Mouse (Mus musculus) erythroblast, embryonic 14.5 days (primary cell): ENCODE measurements at regions not wholly inside any gene's neighbourhood (a gene's known extent, or its start where the extent isn't known, plus 50 kb on each side); places are given as distances from the start of the nearest gene placed in this dataset.
"Not testable (repeated sequence)": the region's sequence is repeated elsewhere in the genome, so short reads cannot be mapped to it uniquely, and the experiment has no call there.

Experiments used
- H3K27me3 ChIP-seq: 2 replicates; pipeline ENCODE4 v1.6.1; 2012; ENCODE audit warnings: inconsistent platforms; ENCODE audit not compliant: control insufficient read depth
- H3K36me3 ChIP-seq: 2 replicates; pipeline ENCODE4 v1.6.1; 2012; ENCODE audit warnings: mild to moderate bottlenecking, inconsistent platforms; ENCODE audit not compliant: control insufficient read depth
- H3K4me1 ChIP-seq: 2 replicates; pipeline ENCODE4 v1.6.1; 2012; ENCODE audit warnings: inconsistent platforms; ENCODE audit not compliant: control insufficient read depth
- H3K4me3 ChIP-seq: replicated peaks from 2 replicates; pipeline ENCODE3; 2012; ENCODE audit warnings: moderate library complexity, mild to moderate bottlenecking, inconsistent platforms
- H3K9me3 ChIP-seq: 2 replicates; pipeline ENCODE4 v1.6.1; 2012; ENCODE audit warnings: low read length, inconsistent platforms, mixed read lengths; ENCODE audit not compliant: control insufficient read depth
- GATA1 ChIP-seq: IDR thresholded peaks from 2 replicates; pipeline ENCODE4 v1.6.1; 2012; ENCODE audit warnings: low read length, inconsistent platforms, mixed read lengths
- TAL1 ChIP-seq: IDR thresholded peaks from 3 replicates; pipeline ENCODE4 v1.6.1; 2012; ENCODE audit warnings: low read length, inconsistent platforms, mixed read lengths

DNA sequence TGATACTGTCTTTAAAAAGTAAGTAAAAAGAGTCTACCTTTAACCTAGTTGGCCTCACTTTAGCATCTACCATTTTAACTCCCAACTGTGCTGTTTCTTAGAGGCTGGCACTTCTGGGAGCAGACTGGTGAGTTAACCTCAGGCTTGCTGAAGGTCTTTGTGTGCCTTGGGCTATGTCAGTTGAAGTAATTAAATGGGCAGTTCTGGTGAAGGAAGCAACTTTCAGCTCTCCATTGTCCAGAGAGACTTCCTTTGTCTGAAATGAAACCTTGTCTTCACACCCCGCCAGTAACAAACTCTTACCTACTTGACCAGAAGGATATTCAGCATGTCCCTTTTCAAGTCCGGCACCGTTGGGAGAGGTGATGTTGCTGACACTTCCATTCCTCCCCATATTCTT is 55.5 kb downstream of the Zfp281 start:
- H3K9me3 ChIP-seq: no peaks in the 10 kb centered on the region
- no peak for TF ChIP-seq GATA1
- no peak for TF ChIP-seq TAL1
- no peak overlapping the region for H3K4me3 ChIP-seq
- H3K4me1 ChIP-seq: peaks cover 2% of the 10 kb centered on the region
- no peaks in the 10 kb centered on the region for H3K27me3 ChIP-seq
- no peaks in the 10 kb centered on the region for H3K36me3 ChIP-seq

DNA sequence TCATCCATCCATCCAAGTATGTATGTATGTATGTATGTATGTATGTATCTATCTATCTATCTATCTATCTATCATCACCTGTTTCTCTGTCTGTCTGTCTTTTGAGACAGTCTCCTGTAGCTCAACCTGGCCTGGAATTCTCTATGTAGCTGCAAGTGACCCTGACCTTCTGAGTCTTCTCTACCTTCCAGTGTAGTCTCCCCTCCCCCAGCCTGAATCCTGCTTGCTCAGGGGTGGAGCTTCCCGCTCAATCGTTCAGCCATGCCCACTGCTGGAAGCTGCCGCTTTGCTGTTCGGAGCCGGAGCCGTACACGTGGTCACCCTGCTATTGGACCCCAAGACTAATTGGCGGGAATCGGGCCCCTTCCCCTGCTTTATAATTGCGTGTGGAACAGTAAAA is 57.6 kb downstream of the Zfp281 start:
- H3K36me3 ChIP-seq, H3K9me3 ChIP-seq, H3K4me3 ChIP-seq, H3K4me1 ChIP-seq, H3K27me3 ChIP-seq: not testable (repeated sequence)

DNA sequence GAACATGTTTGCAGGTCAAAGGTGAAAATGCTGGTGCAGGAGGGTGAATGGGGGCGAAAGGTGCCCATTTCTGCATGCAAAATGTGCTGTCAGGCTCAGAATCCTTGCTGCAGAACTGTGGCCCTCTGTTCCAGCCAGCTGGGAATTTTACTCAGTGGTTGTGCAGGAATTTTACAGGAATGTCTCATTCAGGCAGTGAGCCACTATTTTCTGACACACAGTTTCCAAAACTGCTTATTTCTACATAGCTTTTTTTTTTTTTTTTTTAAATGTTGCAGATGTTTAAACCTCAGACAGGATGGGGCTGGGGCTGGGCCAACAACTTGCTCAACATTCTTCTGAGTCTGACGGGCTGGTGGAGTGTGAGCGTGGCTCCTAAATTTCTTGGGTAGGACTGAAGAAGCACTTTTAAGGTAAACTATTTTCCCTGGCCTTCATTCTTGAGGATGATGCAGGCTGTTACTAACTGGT is 58.4 kb downstream of the Zfp281 start:
- TF ChIP-seq GATA1 (no peak), TAL1 (no peak)
- Histone ChIP-seq H3K4me3 (no peak overlapping the region), H3K36me3 (no peaks in the 10 kb centered on the region), H3K27me3 (no peaks in the 10 kb centered on the region), H3K4me1 (peaks cover 9% of the 10 kb centered on the region), H3K9me3 (no peaks in the 10 kb centered on the region)

DNA sequence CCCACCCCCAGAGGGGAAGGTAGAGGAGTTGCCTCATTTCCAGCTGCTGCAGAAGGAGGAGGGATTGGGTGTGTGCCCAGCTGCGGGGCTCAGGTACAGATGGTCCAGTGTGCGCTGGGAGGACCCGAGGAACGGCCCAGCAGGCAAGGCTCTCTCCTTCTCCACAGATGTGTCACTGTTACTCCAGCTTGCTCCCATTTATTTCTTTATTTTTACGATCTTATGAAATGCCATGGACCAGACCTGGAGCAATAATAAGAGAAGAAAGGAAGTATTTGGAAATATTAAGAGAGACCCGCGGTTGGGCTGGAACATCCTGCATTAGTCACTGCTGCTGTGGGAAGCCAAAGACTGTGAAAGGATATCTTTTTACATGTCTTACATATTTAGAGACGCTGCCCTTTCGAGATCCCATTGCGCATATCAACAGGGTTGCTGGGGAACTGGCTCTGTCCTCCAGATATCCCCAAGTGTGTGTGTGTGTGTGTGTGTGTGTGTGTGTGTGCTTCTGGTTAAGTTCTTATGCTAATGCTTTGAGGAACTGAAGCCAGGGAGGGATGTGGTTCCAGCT is 58.9 kb downstream of the Zfp281 start:
- TF ChIP-seq TAL1 (no peak), GATA1 (no peak)
- H3K4me3 ChIP-seq: no peak overlapping the region

DNA sequence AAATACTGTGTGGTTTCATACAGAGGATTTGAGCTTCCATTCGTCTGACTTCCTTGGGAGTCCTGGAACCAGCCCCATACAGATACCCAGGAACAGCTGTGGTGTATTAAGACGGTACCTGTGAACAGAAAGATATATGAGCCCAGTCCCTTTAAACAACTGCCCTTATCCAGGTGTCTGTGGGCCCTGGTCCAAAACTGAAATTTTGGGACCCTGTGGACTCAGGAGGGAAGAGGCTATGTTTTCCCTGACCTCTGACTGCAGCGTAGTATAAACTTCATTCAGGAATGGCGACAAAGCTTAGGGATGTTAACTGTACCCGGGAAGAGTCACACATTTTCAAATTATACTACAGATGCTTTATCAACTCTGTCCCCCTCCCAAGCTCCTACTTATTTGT is 59.8 kb downstream of the Zfp281 start:
- no peak for TF ChIP-seq GATA1
- TF ChIP-seq TAL1: no peak
- H3K4me1 ChIP-seq: peaks cover 9% of the 10 kb centered on the region
- H3K9me3 ChIP-seq: no peaks in the 10 kb centered on the region
- no peaks in the 10 kb centered on the region for H3K27me3 ChIP-seq
- no peaks in the 10 kb centered on the region for H3K36me3 ChIP-seq
- H3K4me3 ChIP-seq: no peak overlapping the region

More for the DNA sequence above, 58.9 kb downstream of the Zfp281 start:
- Histone ChIP-seq H3K27me3 (no peaks in the 10 kb centered on the region), H3K36me3 (no peaks in the 10 kb centered on the region), H3K9me3 (no peaks in the 10 kb centered on the region), H3K4me1 (peaks cover 9% of the 10 kb centered on the region)

DNA sequence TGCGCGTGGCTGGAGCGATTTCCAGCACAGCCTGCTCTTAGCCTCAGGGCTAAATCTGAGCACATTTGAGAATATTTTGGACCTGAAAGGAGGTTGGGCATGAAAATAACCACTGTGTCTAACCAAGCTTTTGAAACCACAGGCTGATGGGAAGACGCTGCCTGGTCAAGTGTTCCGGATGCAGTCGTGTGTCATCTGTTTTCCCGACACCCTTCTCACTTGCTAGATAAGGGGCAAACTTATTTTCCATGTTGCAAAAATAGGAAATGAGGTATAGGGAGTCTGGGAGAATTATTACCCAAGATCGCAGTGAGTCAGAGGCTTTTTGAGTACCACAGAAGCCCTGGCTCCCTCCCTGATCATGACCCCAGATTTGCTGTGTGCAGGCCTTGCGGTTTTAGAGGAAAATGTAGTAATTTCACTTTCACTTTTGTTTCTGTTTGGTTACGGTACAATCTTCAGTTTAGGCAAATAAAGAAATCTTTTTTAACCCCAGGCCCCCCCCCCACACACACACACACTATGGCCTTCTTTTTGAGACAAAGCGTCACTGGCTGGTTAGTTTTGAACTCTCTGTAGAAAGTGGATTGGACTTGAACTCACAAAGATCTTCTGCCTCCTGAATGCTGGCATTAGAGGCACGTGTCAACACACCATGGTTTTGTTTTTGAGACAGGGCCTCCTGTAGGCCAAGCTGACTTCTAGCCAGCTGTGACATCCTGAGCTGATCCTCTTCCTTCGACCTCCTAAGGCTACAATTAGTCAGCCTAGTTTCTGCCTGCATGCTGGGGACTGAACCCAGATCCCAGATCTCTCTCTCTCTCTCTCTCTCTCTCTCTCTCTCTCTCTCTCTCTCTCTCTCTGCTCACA is 60.7 kb downstream of the Zfp281 start:
- H3K36me3 ChIP-seq: no peaks in the 10 kb centered on the region
- peaks cover 9% of the 10 kb centered on the region for H3K4me1 ChIP-seq
- no peaks in the 10 kb centered on the region for H3K27me3 ChIP-seq
- H3K9me3 ChIP-seq: no peaks in the 10 kb centered on the region
- TF ChIP-seq GATA1 (no peak), TAL1 (no peak)
- peak overlapping the region; percentile 60 for H3K4me3 ChIP-seq

DNA sequence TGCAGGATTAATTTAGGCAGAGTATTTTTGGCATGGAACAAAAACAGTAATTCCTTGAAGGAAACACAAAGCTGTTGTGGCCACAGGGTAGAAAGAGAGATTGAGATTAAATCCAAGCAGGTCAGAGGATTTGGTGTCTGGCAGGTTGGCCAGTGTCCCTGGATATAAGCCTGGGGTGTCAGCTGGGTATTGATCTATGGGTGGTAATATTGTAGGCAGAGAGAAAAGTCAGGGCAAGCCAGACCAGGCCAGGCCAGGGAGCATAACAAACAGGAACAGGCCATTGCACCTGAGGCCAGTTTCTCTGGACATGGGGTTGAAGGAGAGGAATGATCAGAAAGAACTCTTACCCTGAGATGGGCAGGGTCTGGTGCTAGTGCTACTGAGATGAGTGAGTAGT is 61.8 kb downstream of the Zfp281 start:
- Histone ChIP-seq H3K4me1 (peaks cover 9% of the 10 kb centered on the region), H3K9me3 (no peaks in the 10 kb centered on the region), H3K36me3 (no peaks in the 10 kb centered on the region), H3K4me3 (no peak overlapping the region), H3K27me3 (no peaks in the 10 kb centered on the region)
- TF ChIP-seq GATA1 (no peak), TAL1 (no peak)

DNA sequence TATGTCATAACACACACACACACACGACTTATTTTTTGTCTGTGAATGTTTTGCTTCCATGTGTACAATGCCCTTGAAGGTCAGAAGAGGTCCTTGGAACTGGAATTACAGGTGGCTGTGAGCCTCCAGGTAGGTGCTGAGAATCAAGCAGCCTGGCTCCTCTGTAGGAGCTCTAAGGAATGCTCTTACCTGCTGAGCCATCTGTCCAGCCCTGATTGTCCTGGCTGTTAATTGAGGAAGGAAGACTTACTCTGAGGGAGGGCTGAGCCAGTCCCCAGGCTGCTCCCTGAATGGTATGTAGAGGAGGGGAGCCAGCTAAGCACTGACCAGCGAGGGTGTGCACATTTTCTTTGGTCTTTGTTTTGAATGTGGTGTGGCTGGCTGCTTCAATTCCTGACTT is 65.4 kb downstream of the Zfp281 start:
- Histone ChIP-seq H3K4me1 (peaks cover 8% of the 10 kb centered on the region), H3K4me3 (no peak overlapping the region)
- TF ChIP-seq GATA1: no peak
- TF ChIP-seq TAL1: no peak

DNA sequence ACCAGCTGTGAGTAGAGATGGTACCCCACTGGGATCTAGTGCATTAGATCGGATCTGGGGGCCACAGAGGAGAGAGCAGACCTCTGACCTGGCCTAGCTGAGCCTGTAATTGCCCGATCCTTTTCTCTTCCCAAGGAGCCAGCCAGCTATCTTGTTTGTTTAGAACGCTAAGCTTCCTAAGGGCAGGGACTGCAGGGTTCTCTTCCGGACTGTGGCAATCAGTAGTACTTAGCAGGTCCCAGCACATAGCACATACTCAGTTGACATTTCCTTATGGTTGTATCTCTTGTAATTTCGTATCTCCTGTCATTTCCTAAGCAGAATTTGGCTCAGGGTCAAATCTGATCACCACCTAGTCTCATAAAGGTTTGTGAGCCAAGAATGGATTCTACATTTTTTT is 68.7 kb downstream of the Zfp281 start:
- Histone ChIP-seq H3K27me3 (no peaks in the 10 kb centered on the region), H3K36me3 (no peaks in the 10 kb centered on the region), H3K9me3 (no peaks in the 10 kb centered on the region), H3K4me1 (no peaks in the 10 kb centered on the region), H3K4me3 (no peak overlapping the region)
- TF ChIP-seq GATA1 (no peak), TAL1 (no peak)

More for the DNA sequence above, 65.4 kb downstream of the Zfp281 start:
- H3K9me3 ChIP-seq: no peaks in the 10 kb centered on the region
- no peaks in the 10 kb centered on the region for H3K36me3 ChIP-seq
- H3K27me3 ChIP-seq: no peaks in the 10 kb centered on the region

DNA sequence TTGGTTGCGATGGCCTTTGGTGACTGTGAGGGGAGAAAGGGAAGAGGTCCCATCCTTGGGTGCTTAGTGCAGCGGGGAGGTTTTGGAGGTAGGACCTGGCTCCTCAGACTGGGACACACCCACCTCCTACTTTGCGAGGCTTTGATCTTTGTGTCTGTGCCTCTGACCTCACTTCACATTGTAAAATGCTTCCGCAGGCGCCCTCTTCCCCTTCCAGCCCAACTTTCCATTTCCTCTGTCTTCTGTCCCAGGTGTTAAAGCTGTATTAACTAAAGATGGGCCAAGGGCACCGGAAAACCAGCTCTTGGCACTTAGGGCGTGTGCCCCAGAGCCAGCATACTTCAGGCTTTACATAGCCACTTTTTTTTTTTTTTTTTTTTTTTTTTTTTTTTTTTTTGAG is 70.3 kb downstream of the Zfp281 start:
- Histone ChIP-seq H3K4me1 (no peaks in the 10 kb centered on the region), H3K27me3 (no peaks in the 10 kb centered on the region), H3K9me3 (no peaks in the 10 kb centered on the region), H3K36me3 (no peaks in the 10 kb centered on the region), H3K4me3 (no peak overlapping the region)
- TF ChIP-seq GATA1 (no peak), TAL1 (no peak; the same call in 2 of the 3 replicates)
